Mouse (Mus musculus): ENCODE data around the gene Cep295. TPM values are rescaled to one million over a fixed set of nuclear protein-coding genes. Genes with fewer than 3 reads are reported as not detected.
"Not testable (repeated sequence)": the region's sequence is repeated elsewhere in the genome, so short reads cannot be mapped to it uniquely, and the experiment has no call there.

The Cep295 gene
- polyA plus RNA-seq, 1 experiment from 2014 or later: 25.6 TPM

- 68% methylated on average over 2 of the region's 2 CpGs for WGBS
- Histone ChIP-seq H3K27me3 (replicated peaks; ENCODE audit: low read depth, poor library complexity, severe bottlenecking) (no peaks in the 10 kb centered on the region), H3K4me3 (no peak overlapping the region), H3K9me3 (no peaks in the 10 kb centered on the region), H3K36me3 (replicated peaks) (peaks cover 11% of the 10 kb centered on the region), H3K27ac (replicated peaks) (no peak overlapping the region), H3K4me1 (peaks cover 18% of the 10 kb centered on the region)
- no peak for DNase-seq (ENCODE audit: low spot score)
Measured at GRCm38 (mm10) chr9:15302881-15303280, 54.7 kb downstream of the Cep295 start.

DNA sequence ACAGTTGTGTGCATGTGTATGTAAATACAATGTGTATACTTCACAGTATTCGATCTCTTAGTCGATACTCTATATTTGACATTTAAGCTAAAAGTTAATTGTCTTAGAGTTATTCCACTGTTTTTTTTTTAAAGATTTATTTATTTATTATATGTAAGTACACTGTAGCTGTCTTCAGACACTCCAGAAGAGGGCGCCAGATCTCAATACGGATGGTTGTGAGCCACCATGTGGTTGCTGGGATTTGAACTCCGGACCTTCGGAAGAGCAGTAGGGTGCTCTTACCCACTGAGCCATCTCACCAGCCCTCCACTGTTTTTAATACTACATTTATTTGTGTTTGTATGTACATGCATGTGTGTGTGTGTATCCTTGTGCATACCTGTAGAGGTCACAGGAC lies 55.6 kb downstream of the Cep295 start:
- not testable (repeated sequence) for H3K27ac ChIP-seq (replicated peaks); H3K36me3 ChIP-seq (replicated peaks); H3K9me3 ChIP-seq; DNase-seq (ENCODE audit: low spot score); H3K4me3 ChIP-seq; H3K4me1 ChIP-seq; H3K27me3 ChIP-seq (replicated peaks; ENCODE audit: low read depth, poor library complexity, severe bottlenecking)
- 81% methylated on average over 6 of the region's 6 CpGs for WGBS

DNA sequence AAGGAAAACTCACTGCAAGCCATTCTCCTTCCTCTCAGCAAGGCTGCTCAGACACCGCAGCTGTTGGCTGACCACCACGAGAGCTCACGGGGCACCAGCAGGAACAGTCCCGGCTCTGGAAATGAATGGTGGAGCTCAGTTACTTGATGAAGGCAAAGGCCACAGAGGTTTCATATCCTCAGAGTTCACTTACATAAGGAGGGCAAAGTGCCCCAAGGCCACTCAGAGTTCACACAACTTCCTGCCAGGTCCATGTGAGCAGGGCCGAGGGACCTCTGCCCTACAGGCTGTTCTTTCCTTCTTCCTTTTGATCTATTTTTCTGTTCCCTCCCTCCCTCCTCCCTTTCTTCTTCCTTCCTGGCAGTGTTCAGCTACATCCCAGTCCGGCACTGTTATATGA lies 56.2 kb downstream of the Cep295 start:
- Histone ChIP-seq H3K36me3 (replicated peaks) (no peaks in the 10 kb centered on the region), H3K27me3 (replicated peaks; ENCODE audit: low read depth, poor library complexity, severe bottlenecking) (no peaks in the 10 kb centered on the region), H3K27ac (replicated peaks) (peak overlapping the region; percentile 57), H3K9me3 (no peaks in the 10 kb centered on the region), H3K4me3 (no peak overlapping the region), H3K4me1 (peaks cover 9% of the 10 kb centered on the region; the same call in 1 of the 2 replicates)
- WGBS: 38% methylated on average over 6 of the region's 6 CpGs
- DNase-seq (ENCODE audit: low spot score): peak; percentile 36

DNA sequence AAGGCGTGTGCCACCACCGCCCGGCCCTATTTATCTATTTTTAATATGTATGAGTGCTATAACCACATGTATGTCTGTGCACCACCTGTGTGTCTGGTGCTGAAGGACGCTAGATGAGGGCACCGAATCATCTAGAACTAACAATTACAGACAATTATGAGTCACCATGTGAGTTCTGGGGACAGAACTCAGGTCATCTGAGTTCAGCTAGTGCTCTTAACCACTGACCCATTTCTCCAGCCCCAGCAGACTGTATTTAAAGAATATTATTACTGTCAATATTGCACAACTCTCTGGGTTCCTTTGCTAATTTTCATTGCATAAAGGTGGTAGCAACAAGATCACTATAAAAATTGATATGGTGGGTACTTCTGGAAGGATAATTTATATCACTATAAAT lies 57.5 kb downstream of the Cep295 start:
- H3K27me3 ChIP-seq (replicated peaks; ENCODE audit: low read depth, poor library complexity, severe bottlenecking): no peaks in the 10 kb centered on the region
- no peaks in the 10 kb centered on the region for H3K9me3 ChIP-seq
- H3K36me3 ChIP-seq (replicated peaks): no peaks in the 10 kb centered on the region
- H3K27ac ChIP-seq (replicated peaks): no peak overlapping the region
- no peak overlapping the region for H3K4me3 ChIP-seq
- 82% methylated on average over 5 of the region's 5 CpGs for WGBS
- peaks cover 9% of the 10 kb centered on the region; the same call in 1 of the 2 replicates for H3K4me1 ChIP-seq
- no peak for DNase-seq (ENCODE audit: low spot score)

DNA sequence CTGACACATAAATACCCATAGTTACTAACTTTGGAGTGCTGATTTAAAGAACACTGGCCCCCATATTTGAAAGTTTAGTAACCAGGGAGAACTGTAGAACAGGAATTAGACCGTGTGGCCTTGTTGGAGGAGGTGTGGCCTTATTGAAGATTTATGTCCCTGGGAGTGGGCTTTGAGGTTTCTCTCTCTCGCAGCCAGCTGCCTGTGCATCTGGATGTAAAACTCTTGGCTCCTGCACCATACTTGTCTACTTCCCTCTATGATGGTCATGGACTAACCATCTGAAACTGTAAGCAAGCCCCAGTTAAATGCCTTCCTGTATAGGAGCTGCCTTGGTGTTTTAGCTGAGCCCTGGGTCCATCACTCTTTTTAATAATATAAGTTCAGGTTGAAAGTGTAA lies 59.1 kb downstream of the Cep295 start:
- DNase-seq (ENCODE audit: low spot score): no peak
- 73% methylated on average over 2 of the region's 2 CpGs for whole genome bisulfite sequencing

GRCm38 (mm10) chr9:15297112-15297511 lies 60.5 kb downstream of the Cep295 start:
- Histone ChIP-seq H3K4me1 (peaks cover 9% of the 10 kb centered on the region; the same call in 1 of the 2 replicates), H3K4me3 (no peak overlapping the region), H3K36me3 (replicated peaks) (no peaks in the 10 kb centered on the region), H3K27me3 (replicated peaks; ENCODE audit: low read depth, poor library complexity, severe bottlenecking) (no peaks in the 10 kb centered on the region), H3K9me3 (no peaks in the 10 kb centered on the region), H3K27ac (replicated peaks) (no peak overlapping the region)
- 93% methylated on average over 7 of the region's 7 CpGs for WGBS
- DNase-seq (ENCODE audit: low spot score): no peak

More for the DNA sequence above, 59.1 kb downstream of the Cep295 start:
- H3K27ac ChIP-seq (replicated peaks): no peak overlapping the region
- H3K27me3 ChIP-seq (replicated peaks; ENCODE audit: low read depth, poor library complexity, severe bottlenecking): no peaks in the 10 kb centered on the region
- no peaks in the 10 kb centered on the region for H3K9me3 ChIP-seq
- peaks cover 9% of the 10 kb centered on the region; the same call in 1 of the 2 replicates for H3K4me1 ChIP-seq
- no peaks in the 10 kb centered on the region for H3K36me3 ChIP-seq (replicated peaks)
- no peak overlapping the region for H3K4me3 ChIP-seq

GRCm38 (mm10) chr9:15289251-15289650 lies 68.3 kb downstream of the Cep295 start:
- H3K4me3 ChIP-seq: no peak overlapping the region
- no peaks in the 10 kb centered on the region for H3K27me3 ChIP-seq (replicated peaks; ENCODE audit: low read depth, poor library complexity, severe bottlenecking)
- H3K27ac ChIP-seq (replicated peaks): no peak overlapping the region
- no peaks in the 10 kb centered on the region for H3K4me1 ChIP-seq
- no peak for DNase-seq (ENCODE audit: low spot score)
- 88% methylated on average over 6 of the region's 6 CpGs for WGBS
- H3K36me3 ChIP-seq (replicated peaks): 0 out of 2 replicates have a peak, but pooled peaks cover 2% of the 10 kb centered on the region
- no peaks in the 10 kb centered on the region for H3K9me3 ChIP-seq

- Histone ChIP-seq H3K4me1 (no peaks in the 10 kb centered on the region), H3K36me3 (replicated peaks) (0 out of 2 replicates have a peak, but pooled peaks cover 2% of the 10 kb centered on the region), H3K4me3 (no peak overlapping the region), H3K9me3 (no peaks in the 10 kb centered on the region), H3K27me3 (replicated peaks; ENCODE audit: low read depth, poor library complexity, severe bottlenecking) (no peaks in the 10 kb centered on the region), H3K27ac (replicated peaks) (no peak overlapping the region)
- 88% methylated on average over 3 of the region's 3 CpGs for WGBS
- DNase-seq (ENCODE audit: low spot score): no peak
Measured at GRCm38 (mm10) chr9:15288402-15288801, 69.2 kb downstream of the Cep295 start.

- Histone ChIP-seq H3K4me1 (no peaks in the 10 kb centered on the region), H3K27ac (replicated peaks) (no peak overlapping the region), H3K9me3 (no peaks in the 10 kb centered on the region), H3K4me3 (no peak overlapping the region), H3K27me3 (replicated peaks; ENCODE audit: low read depth, poor library complexity, severe bottlenecking) (no peaks in the 10 kb centered on the region), H3K36me3 (replicated peaks) (0 out of 2 replicates have a peak, but pooled peaks cover 2% of the 10 kb centered on the region)
- 51% methylated on average over 6 of the region's 6 CpGs for WGBS
- no peak for DNase-seq (ENCODE audit: low spot score)
Measured at GRCm38 (mm10) chr9:15287846-15288245, 69.7 kb downstream of the Cep295 start.

GRCm38 (mm10) chr9:15285443-15285842 lies 72.1 kb downstream of the Cep295 start:
- Histone ChIP-seq H3K4me3 (no peak overlapping the region), H3K9me3 (no peaks in the 10 kb centered on the region), H3K27me3 (replicated peaks; ENCODE audit: low read depth, poor library complexity, severe bottlenecking) (no peaks in the 10 kb centered on the region), H3K4me1 (peaks cover 8% of the 10 kb centered on the region), H3K27ac (replicated peaks) (no peak overlapping the region), H3K36me3 (replicated peaks) (0 out of 2 replicates have a peak, but pooled peaks cover under 1% of the 10 kb centered on the region)
- no peak for DNase-seq (ENCODE audit: low spot score)
- WGBS: 69% methylated on average over 3 of the region's 3 CpGs

DNA sequence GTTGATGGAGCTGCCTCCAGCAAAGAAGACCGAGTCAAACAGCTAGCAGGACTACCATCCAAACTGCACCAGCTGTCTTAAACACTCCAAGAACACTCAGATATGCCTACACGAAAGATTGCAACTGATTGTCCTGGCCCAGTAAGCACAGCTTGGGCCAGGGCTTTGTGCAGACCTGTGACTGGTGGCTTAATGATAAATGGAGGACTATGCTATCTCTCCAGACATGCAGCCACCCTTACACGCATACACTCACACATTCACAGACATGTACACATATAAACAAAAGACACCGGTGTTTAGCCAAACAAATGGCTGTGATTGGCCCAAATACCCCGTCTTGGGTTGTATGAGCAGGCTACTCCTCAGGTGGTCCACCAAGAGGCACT lies 77.1 kb downstream of the Cep295 start:
- WGBS: 47% methylated on average over 5 of the region's 5 CpGs
- DNase-seq (ENCODE audit: low spot score): no peak
- Histone ChIP-seq H3K27ac (replicated peaks) (peak overlapping the region; percentile 91), H3K4me3 (peak overlapping the region; percentile 99), H3K36me3 (replicated peaks) (peaks cover 20% of the 10 kb centered on the region), H3K9me3 (no peaks in the 10 kb centered on the region), H3K27me3 (replicated peaks; ENCODE audit: low read depth, poor library complexity, severe bottlenecking) (no peaks in the 10 kb centered on the region), H3K4me1 (peaks cover 16% of the 10 kb centered on the region)

DNA sequence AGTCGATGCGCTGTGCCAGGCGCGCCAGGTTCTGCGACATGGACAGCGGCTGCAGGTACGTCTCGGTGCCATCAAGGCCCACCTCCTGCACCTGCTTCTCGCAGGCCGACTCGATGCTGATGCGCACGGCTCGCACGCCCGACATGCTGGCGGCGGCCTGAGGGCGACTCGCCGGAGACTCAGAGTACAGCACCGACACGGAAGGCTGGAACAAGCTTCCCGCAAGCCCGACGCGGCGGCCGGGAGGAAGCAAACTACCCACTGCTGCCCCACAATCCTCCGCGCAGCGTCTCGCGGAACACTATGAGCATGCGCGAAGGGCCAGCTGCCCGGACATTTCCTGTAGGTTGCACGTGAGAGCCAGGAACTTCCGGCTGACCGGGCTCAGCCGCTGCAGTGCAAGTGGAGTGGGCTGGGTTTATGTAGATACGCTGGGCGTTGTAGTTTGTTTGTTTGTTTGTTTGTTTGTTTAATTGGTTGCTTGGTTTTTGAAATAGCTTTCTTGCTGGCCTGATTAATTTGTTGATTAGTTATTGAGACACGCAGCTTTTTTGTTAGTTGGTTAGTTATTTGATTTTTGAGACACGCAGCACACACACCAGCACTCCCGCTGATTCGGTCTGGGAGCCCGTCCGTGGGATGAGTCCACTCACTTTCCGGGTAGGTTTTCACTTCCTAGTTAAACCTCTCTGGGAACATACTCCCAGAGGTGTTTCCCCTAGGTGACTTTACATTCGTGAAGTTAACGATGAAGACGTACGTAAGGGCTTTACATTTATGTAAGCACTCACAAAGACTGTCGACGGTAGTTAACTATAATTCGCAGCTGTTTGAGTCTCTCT lies 77.7 kb downstream of the Cep295 start, which contains the start of gene Med17:
Gene Med17 (minus strand): TSS at position 283 of the 842 bp plus-strand sequence.
- H3K4me3 ChIP-seq: peak within 1 kb of the TSS; percentile 99
- H3K27me3 ChIP-seq (replicated peaks; ENCODE audit: low read depth, poor library complexity, severe bottlenecking): no peaks in the 10 kb centered on the region
- peaks cover 26% of the 10 kb centered on the region for H3K36me3 ChIP-seq (replicated peaks)
- peaks cover 16% of the 10 kb centered on the region for H3K4me1 ChIP-seq
- WGBS: 2% methylated on average over 57 of the region's 57 CpGs
- H3K27ac ChIP-seq (replicated peaks): peak within 1 kb of the TSS; percentile 91
- peak; percentile 95 for DNase-seq (ENCODE audit: low spot score)
- H3K9me3 ChIP-seq: no peaks in the 10 kb centered on the region

- 8% methylated on average over 19 of the region's 19 CpGs for WGBS
- Histone ChIP-seq H3K4me3 (peak overlapping the region; percentile 99), H3K9me3 (no peaks in the 10 kb centered on the region), H3K4me1 (peaks cover 16% of the 10 kb centered on the region), H3K27me3 (replicated peaks; ENCODE audit: low read depth, poor library complexity, severe bottlenecking) (no peaks in the 10 kb centered on the region), H3K27ac (replicated peaks) (peak overlapping the region; percentile 91), H3K36me3 (replicated peaks) (peaks cover 33% of the 10 kb centered on the region)
- no peak for DNase-seq (ENCODE audit: low spot score)
Measured at GRCm38 (mm10) chr9:15279139-15279648, 78.4 kb downstream of the Cep295 start.

All from embryonic facial prominence, embryonic 10.5 days (tissue).